Mouse (Mus musculus) heart, adult 2 months (tissue): Measurements from ENCODE around the gene Has3.

Experiments
- CTCF ChIP-seq: fragments of 200-600 bp; IDR thresholded peaks from 2 replicates; pipeline ENCODE4 v1.8.1; 2022; ENCODE audit warnings: antibody characterized with exemption, mild to moderate bottlenecking, moderate library complexity
- EP300 ChIP-seq: fragments of 200-500 bp; IDR thresholded peaks from 2 replicates; pipeline ENCODE4 v1.6.1; 2011; ENCODE audit warnings: low read depth, low read length, control low read depth; ENCODE audit not compliant: insufficient read depth
- POLR2A ChIP-seq: fragments of 200-500 bp; IDR thresholded peaks from 2 replicates; pipeline ENCODE4 v1.6.1; 2011; ENCODE audit warnings: mild to moderate bottlenecking, low read depth, low read length, control low read depth; ENCODE audit not compliant: insufficient read depth

DNA sequence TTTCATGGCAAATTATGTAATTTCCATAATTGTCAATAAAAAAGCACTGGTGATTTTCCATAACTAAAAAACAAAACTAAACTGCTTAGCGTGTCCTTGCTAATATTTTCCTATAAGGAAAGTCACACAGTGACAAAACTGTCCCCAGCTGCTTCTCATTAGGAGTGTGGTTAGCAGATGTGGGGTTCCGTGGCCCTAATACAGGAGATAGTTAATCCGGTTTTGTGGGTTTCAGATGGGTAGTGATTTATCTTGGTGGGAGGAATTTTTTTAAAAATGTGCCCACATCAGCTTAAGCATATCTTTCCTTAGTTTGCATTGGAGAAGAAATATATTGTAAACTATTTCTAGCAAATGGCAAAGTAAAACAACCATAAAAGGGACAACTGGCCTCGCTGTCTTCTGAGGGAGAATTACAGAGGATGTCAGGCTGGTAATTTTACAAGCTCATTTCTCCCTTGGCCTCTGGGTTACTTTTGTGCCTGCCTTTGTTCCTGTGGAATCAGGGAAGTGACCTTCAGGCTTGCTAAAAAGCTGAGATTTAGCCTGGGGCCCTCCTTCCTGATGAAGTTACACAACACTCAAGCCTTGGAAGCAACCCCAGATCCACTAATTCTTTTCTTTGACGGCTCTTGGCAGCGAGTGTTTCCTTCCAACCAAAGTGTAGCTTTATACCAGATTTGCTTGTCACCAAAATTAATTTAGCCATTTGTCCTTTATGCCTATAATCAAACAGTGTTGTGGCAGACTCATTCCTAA lies 59.3 kb downstream of the Has3 start:
- TF ChIP-seq POLR2A: peak; percentile 38; the same call in 1 of the 2 replicates
- TF ChIP-seq CTCF: no peak
- TF ChIP-seq EP300: peak; percentile 54; the same call in 1 of the 2 replicates
